Mouse (Mus musculus) liver, postnatal 0 days (tissue): ENCODE data around the gene Ccdc142.

Experiments used
- CTCF ChIP-seq: sonication (generic); IDR thresholded peaks from 2 replicates; pipeline ENCODE4 v1.5.1; 2016; ENCODE audit warnings: antibody characterized with exemption, low read depth
- EP300 ChIP-seq: IDR thresholded peaks from 2 replicates; pipeline ENCODE4 v1.6.1; 2016; ENCODE audit warnings: antibody characterized with exemption, low read depth, mild to moderate bottlenecking

DNA sequence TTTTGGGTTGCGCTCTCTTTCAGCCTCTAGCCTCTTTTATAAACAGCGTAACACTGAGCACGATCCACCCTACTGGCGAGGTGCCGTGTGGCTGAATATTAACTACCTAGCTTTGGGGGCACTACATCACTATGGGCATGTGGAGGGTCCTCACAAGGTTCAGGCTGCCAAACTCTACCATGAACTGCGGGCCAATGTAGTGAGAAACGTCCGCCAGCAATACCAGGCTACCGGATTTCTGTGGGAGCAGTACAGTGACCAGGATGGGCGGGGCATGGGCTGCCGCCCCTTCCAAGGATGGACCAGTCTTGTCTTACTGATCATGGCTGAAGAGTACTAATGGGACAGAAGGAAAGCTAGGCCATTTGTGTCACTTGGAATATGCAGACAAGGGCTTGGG, 17.0 kb downstream of the Ccdc142 start:
- TF ChIP-seq CTCF (no peak), EP300 (no peak)
